ENCODE assay signal across 7 mouse cellular contexts in the genomic region with DNA sequence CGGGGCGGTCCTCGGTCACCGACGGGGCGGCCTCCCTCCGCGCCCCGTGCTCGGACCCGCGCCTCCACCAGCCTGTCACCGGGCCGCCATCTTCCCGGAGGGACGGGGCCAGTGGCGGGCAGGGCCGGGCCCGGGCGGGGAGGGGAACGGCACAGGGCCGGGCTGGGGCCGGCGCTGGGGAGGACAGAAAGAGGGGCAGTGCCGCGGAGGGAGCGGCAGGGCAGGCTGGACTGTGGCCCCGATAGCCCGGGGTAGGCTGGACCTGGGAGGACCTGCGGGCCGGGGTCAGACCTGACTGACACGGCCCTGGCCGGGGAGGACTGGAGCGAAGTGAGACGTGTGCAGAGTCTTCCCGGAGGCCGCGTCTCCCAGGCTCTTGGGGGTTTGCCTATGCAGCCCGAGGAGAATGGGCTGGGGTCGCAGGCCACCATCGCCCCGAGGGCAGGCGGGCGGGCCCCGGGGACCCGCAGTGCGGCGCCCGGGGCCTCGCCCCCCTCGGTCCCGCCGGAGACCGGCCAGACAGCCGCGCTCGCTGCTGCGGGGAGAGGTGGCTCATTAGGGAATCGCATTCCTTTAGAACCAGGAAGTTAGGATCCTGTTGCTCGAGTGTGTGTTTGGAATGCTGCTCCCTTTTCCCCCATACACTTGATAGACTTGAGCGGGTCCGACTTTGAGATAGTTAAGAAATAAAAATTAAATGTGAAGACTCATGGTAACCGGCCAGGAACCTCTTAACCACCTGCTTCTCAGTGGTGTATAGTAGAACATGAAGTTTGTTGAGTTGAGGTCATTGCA. TPM values are rescaled to one million over a fixed set of nuclear protein-coding genes. Genes with fewer than 3 reads are reported as not detected.
DNase-seq lines count a peak whose midpoint lies in the region; ATAC-seq and TF ChIP-seq lines count a peak whose summit lies in the region.

No protein-coding gene starts in this region.

- ATAC-seq in erythroblast, adult 5-6 weeks (replicated peaks; ENCODE audit: low FRiP score, poor library complexity, severe bottlenecking), result peak; percentile 22

- peaks cover 0 to 5% of the 10 kb centered on the region in 2 experiments; a peak in 1 of 4 replicates for H3K4me1 ChIP-seq in ES-E14 (ENCODE audit: control insufficient read depth in 2 of 2, insufficient read depth in 2 of 2, low read length in 2 of 2, poor library complexity in 1 of 2)

- H3K9me3 ChIP-seq in ES-E14 (ENCODE audit: control insufficient read depth, insufficient read depth, low read depth, low read length), result no peaks in the 10 kb centered on the region

- peak overlapping the region; percentile 99 for H3K27ac ChIP-seq in ES-E14 (ENCODE audit: insufficient read depth, low read depth, low read length, poor library complexity, severe bottlenecking)

- H3K9ac ChIP-seq in ES-E14 (ENCODE audit: insufficient read depth, low read depth, low read length, poor library complexity, severe bottlenecking), result peak overlapping the region; percentile 100

- no peaks in the 10 kb centered on the region for H3K36me3 ChIP-seq in ES-E14 (ENCODE audit: control insufficient read depth, insufficient read depth, low read length, poor library complexity, severe bottlenecking)

- intact Hi-C loops in heart, postnatal 10 days (cut with DNase I), result loop anchor here (5.0 kb wide), 2 partner anchors 207 to 227 kb away; a partner anchor contains a TSS

- peak overlapping the region; percentile 95 to 99 for H3K4me3 ChIP-seq in ES-E14 (ENCODE audit: insufficient read depth in 1 of 2, low read depth in 1 of 2, low read length in 2 of 2, poor library complexity in 1 of 2, severe bottlenecking in 1 of 2)

- in situ Hi-C loops in ES-E14 (cut with MboI; ENCODE audit: low sequenced_read_pairs in 2 of 2, unreplicated experiment in 2 of 2), result no loop called here

- no peak for DNase-seq in ES-E14 (ENCODE audit: low read depth, low spot score)
- peak; percentile 50 to 57 for DNase-seq in adrenal gland, adult 18-20 months (ENCODE audit: low spot score in 2 of 2)
- DNase-seq in heart, postnatal 10 days, result peak; percentile 46 to 57
- DNase-seq in kidney, postnatal 25 days, result peak; percentile 40 to 76
- peak; percentile 38 for DNase-seq in lung, postnatal 36 days
- DNase-seq in retina, embryonic 14.5 days (ENCODE audit: low spot score), result peak; percentile 60

TF ChIP-seq in ES-E14, 5 proteins besides CTCF, POLR2A, EP300 and RAD21:
- no peak for TF ChIP-seq CHD2 (IDR thresholded peaks at IDR 0.05; ENCODE audit: low read depth, low read length)
- TF ChIP-seq ZNF384 (IDR thresholded peaks at IDR 0.05; ENCODE audit: low read depth, low read length), result no peak
- no peak for TF ChIP-seq ZC3H11A (IDR thresholded peaks at IDR 0.05; ENCODE audit: borderline replicate concordance, low read depth, low read length)
- TF ChIP-seq HCFC1 (IDR thresholded peaks at IDR 0.05; ENCODE audit: borderline replicate concordance, insufficient read depth, low read length), result no peak
- no peak for TF ChIP-seq MAFK (IDR thresholded peaks at IDR 0.05; ENCODE audit: insufficient read depth, low read depth, low read length)

RNA-seq across cellular contexts. Expression of a gene that starts 0.7 kb away (rescaled TPM):
- 66.3 and 83.4 TPM in 2 replicates for total RNA-seq in ES-E14 (2012; rRNA removed)
- 10 to 100 TPM; 60.5 to 70.0 TPM for total RNA-seq in adrenal gland, adult 18-20 months (2021)
- 29.7 and 44.6 TPM in 2 replicates for total RNA-seq in erythroblast, adult 5-6 weeks (2015; ENCODE audit: low replicate concordance)
- total RNA-seq in erythroblast, adult 5-6 weeks (2017; ENCODE audit: low replicate concordance), result 39.0 and 42.0 TPM in 2 replicates
- 10 to 100 TPM; 78.4 to 81.5 TPM for total RNA-seq in heart, postnatal 10 days (2021)
